Mouse (Mus musculus) forebrain, embryonic 16.5 days (tissue): ENCODE measurements around the gene Flt1. TPM values are rescaled to one million over a fixed set of nuclear protein-coding genes. Genes with fewer than 3 reads are reported as not detected.
"Not testable (repeated sequence)": the region's sequence is repeated elsewhere in the genome, so short reads cannot be mapped to it uniquely, and the experiment has no call there.

ENCODE experiments used
- ATAC-seq: fragments of 200-750 bp; cut with Nextera tagmentation; 2 replicates; pipeline ENCODE4 v1.8.0; 2017; ENCODE audit warnings: mild to moderate bottlenecking, moderate library complexity
- H3K27ac ChIP-seq: fragments of 300-500 bp; sonication (generic); 2 replicates; pipeline ENCODE4 v1.5.1; 2014; ENCODE audit warnings: low read length, control low read depth
- H3K27me3 ChIP-seq: fragments of 300-500 bp; sonication (generic); replicated peaks from 2 replicates; pipeline ENCODE4 v1.6.1; 2014; ENCODE audit warnings: low read length; ENCODE audit not compliant: control insufficient read depth, insufficient read depth
- H3K36me3 ChIP-seq: fragments of 300-500 bp; sonication (generic); 2 replicates; pipeline ENCODE4 v1.6.1; 2014; ENCODE audit not compliant: control insufficient read depth, insufficient read depth
- H3K4me1 ChIP-seq: fragments of 300-500 bp; sonication (generic); replicated peaks from 2 replicates; pipeline ENCODE4 v1.6.1; 2014; ENCODE audit warnings: low read length; ENCODE audit not compliant: control insufficient read depth, insufficient read depth
- H3K4me2 ChIP-seq: fragments of 300-500 bp; sonication (generic); 2 replicates; pipeline ENCODE4 v1.6.1; 2014; ENCODE audit warnings: mild to moderate bottlenecking, low read length, control low read depth
- H3K4me3 ChIP-seq: fragments of 300-500 bp; sonication (generic); replicated peaks from 2 replicates; pipeline ENCODE4 v1.5.1; 2014; ENCODE audit warnings: mild to moderate bottlenecking, low read length, control low read depth
- H3K9ac ChIP-seq: fragments of 300-500 bp; sonication (generic); replicated peaks from 2 replicates; pipeline ENCODE4 v1.6.1; 2014; ENCODE audit warnings: low read depth, low read length, control low read depth
- H3K9me3 ChIP-seq: fragments of 300-500 bp; sonication (generic); 2 replicates; pipeline ENCODE4 v1.6.1; 2016; ENCODE audit warnings: low read length; ENCODE audit not compliant: control insufficient read depth
- WGBS: fragments of 180-500 bp; shearing (Covaris S2); extraction: QIAGEN DNeasy Blood & Tissue Kit; methylation state at CpG from one replicate; pipeline ENCODE4 v1.1.7; 2014; 5-methylcytosine and 5-hydroxymethylcytosine counted together
- polyA plus RNA-seq: library from polyadenylated mRNA; unstranded; fragments of >200 nt; fragmentation: Nextera tagmentation; extraction: Ambion mirVana; gene quantifications from 2 replicates; pipeline ENCODE4 v1.2.1, GENCODE M21; 2015

Flt1 gene
- polyA plus RNA-seq, 1 experiment from 2014 or later, result 13.0 TPM

GRCm38 (mm10) chr5:147557641-147558040 is 168.2 kb downstream of the Flt1 start:
- not testable (repeated sequence) for H3K9ac ChIP-seq, H3K36me3 ChIP-seq, H3K9me3 ChIP-seq, H3K27me3 ChIP-seq, H3K27ac ChIP-seq, ATAC-seq, H3K4me1 ChIP-seq, H3K4me2 ChIP-seq, H3K4me3 ChIP-seq
- WGBS, result 73% methylated on average over 5 of the region's 6 CpGs

- Histone ChIP-seq H3K4me2 (no peak overlapping the region), H3K4me1 (no peaks in the 10 kb centered on the region), H3K9me3 (no peaks in the 10 kb centered on the region), H3K27me3 (no peaks in the 10 kb centered on the region), H3K27ac (no peak overlapping the region), H3K4me3 (no peak overlapping the region), H3K36me3 (peaks cover 6% of the 10 kb centered on the region; the same call in 1 of the 2 replicates), H3K9ac (no peak overlapping the region)
- ATAC-seq, result no peak
- 88% methylated on average over 13 of the region's 13 CpGs for WGBS
Observed at GRCm38 (mm10) chr5:147551879-147552627, 173.8 kb downstream of the Flt1 start.

- Histone ChIP-seq H3K9ac (no peak overlapping the region), H3K4me1 (no peaks in the 10 kb centered on the region), H3K27ac (no peak overlapping the region), H3K27me3 (no peaks in the 10 kb centered on the region), H3K9me3 (no peaks in the 10 kb centered on the region), H3K36me3 (peaks cover 10% of the 10 kb centered on the region; the same call in 1 of the 2 replicates), H3K4me3 (no peak overlapping the region), H3K4me2 (no peak overlapping the region)
- 88% methylated on average over 12 of the region's 12 CpGs for WGBS
- ATAC-seq, result no peak
Observed at GRCm38 (mm10) chr5:147549016-147549755, 176.6 kb downstream of the Flt1 start.

DNA sequence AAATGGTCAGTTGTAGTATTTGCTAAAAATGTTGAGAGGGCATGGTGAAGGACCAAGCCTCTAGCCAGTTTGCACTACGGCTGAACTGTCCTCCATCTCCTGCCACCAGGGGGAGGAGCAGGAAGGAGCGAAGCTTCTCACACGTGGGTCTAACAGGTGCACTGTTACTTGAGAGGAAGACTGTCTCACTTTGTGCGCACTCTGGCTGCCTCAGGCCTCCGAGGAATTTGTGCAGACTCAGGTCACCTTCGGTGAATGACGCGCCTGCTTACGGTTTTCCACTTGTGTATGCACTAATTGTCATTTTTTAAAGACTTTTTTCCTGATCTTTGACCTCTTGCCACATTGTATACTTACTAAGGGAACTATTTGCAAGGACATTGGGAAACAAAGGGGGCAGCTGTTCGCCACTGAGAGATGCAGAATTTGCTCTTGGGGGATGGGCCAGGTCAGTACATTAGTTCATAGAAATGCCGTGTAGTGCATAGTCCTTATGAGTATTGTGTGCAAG is 180.0 kb downstream of the Flt1 start:
- H3K4me3 ChIP-seq, result no peak overlapping the region
- no peak overlapping the region for H3K27ac ChIP-seq
- peaks cover 10% of the 10 kb centered on the region; the same call in 1 of the 2 replicates for H3K36me3 ChIP-seq
- H3K27me3 ChIP-seq, result no peaks in the 10 kb centered on the region
- no peaks in the 10 kb centered on the region for H3K9me3 ChIP-seq
- WGBS, result 71% methylated on average over 11 of the region's 11 CpGs
- H3K4me1 ChIP-seq, result no peaks in the 10 kb centered on the region
- ATAC-seq, result no peak
- no peak overlapping the region for H3K9ac ChIP-seq
- no peak overlapping the region for H3K4me2 ChIP-seq

DNA sequence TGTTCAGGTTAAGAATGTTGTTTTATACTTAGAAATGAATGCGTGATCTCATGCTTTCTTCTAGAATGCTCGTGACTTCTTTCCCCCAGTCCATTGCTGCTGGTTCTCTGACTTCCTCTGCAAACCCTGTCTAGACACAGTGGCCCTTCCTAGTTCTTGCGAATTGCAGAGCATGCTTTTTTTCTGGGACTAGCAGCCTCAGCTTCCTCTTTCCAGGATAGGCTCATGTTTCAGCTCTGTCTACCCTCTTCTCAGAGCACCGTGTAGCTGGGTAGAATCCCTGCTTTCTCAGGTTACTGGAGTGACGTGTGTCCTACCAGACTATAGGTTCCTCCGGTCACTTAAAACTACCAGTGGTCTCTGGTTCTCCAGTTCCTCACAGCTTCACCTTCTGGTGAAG is 183.5 kb downstream of the Flt1 start:
- H3K9ac ChIP-seq, result no peak overlapping the region
- H3K9me3 ChIP-seq, result no peaks in the 10 kb centered on the region
- ATAC-seq, result no peak
- H3K27ac ChIP-seq, result no peak overlapping the region
- no peaks in the 10 kb centered on the region for H3K4me1 ChIP-seq
- peaks cover 10% of the 10 kb centered on the region; the same call in 1 of the 2 replicates for H3K36me3 ChIP-seq
- WGBS, result 89% methylated on average over 6 of the region's 6 CpGs
- H3K4me2 ChIP-seq, result no peak overlapping the region
- no peak overlapping the region for H3K4me3 ChIP-seq
- no peaks in the 10 kb centered on the region for H3K27me3 ChIP-seq

DNA sequence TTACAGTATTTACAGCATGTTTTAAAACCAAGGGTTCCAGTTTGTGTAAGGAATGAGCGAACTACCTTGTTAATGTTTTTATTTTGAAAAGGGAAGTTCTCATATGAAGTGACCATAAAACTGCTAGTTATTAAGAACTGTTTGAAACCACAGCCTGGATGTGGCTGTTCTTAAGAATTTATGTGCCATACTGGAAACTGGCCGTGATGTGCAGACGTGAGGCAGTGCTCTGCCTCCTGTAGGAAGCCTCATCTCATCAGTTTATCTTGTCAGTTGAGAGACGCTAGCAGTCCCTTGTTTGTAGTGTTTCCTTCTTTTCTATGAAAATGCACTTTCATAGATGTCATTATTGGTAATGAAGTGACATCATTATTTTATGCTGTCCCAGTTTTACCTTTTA is 186.0 kb downstream of the Flt1 start:
- no peak for ATAC-seq
- peaks cover 12% of the 10 kb centered on the region for H3K36me3 ChIP-seq
- no peak overlapping the region for H3K4me3 ChIP-seq
- H3K4me2 ChIP-seq, result no peak overlapping the region
- H3K9me3 ChIP-seq, result no peaks in the 10 kb centered on the region
- no peaks in the 10 kb centered on the region for H3K27me3 ChIP-seq
- 97% methylated on average over 4 of the region's 4 CpGs for WGBS
- H3K27ac ChIP-seq, result no peak overlapping the region
- H3K4me1 ChIP-seq, result no peaks in the 10 kb centered on the region
- no peak overlapping the region for H3K9ac ChIP-seq

DNA sequence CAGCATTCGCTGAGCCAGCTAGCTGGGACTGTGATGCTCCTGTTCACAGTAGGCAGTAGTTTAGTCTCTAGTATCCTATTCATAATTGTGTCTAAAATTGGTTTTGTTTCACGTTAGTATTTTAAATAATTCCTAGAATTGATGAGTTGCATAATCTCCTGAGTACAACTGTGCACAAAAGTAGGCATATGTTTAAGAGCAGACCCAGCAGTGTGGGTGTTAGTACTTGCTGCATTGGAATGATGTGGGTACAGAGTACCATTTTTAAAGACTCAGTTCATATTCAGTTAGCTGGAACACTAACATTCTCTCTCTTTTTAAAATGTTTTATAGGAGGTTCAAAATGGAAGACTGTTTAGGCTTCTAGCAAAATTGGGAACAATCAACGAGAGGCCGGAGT is 186.4 kb downstream of the Flt1 start:
- Histone ChIP-seq H3K36me3 (peaks cover 12% of the 10 kb centered on the region), H3K27me3 (no peaks in the 10 kb centered on the region), H3K4me3 (no peak overlapping the region), H3K9ac (no peak overlapping the region), H3K9me3 (no peaks in the 10 kb centered on the region), H3K27ac (no peak overlapping the region), H3K4me1 (no peaks in the 10 kb centered on the region), H3K4me2 (no peak overlapping the region)
- no peak for ATAC-seq
- 92% methylated on average over 4 of the region's 4 CpGs for WGBS

- Histone ChIP-seq H3K27ac (no peak overlapping the region), H3K4me1 (no peaks in the 10 kb centered on the region), H3K9me3 (no peaks in the 10 kb centered on the region), H3K4me3 (no peak overlapping the region), H3K9ac (no peak overlapping the region), H3K36me3 (peaks cover 5% of the 10 kb centered on the region; the same call in 1 of the 2 replicates), H3K4me2 (no peak overlapping the region), H3K27me3 (no peaks in the 10 kb centered on the region)
- no peak for ATAC-seq
- 90% methylated on average over 6 of the region's 6 CpGs for WGBS
Observed at GRCm38 (mm10) chr5:147532031-147532430, 193.8 kb downstream of the Flt1 start.

- H3K9me3 ChIP-seq, result no peaks in the 10 kb centered on the region
- H3K4me2 ChIP-seq, result no peak overlapping the region
- H3K4me3 ChIP-seq, result no peak overlapping the region
- no peaks in the 10 kb centered on the region for H3K27me3 ChIP-seq
- 86% methylated on average over 3 of the region's 3 CpGs for WGBS
- peaks cover 7% of the 10 kb centered on the region; the same call in 1 of the 2 replicates for H3K36me3 ChIP-seq
- H3K27ac ChIP-seq, result no peak overlapping the region
- H3K9ac ChIP-seq, result no peak overlapping the region
- no peaks in the 10 kb centered on the region for H3K4me1 ChIP-seq
- ATAC-seq, result no peak
Observed at GRCm38 (mm10) chr5:147527788-147528187, 198.0 kb downstream of the Flt1 start.
